Mouse (Mus musculus) cortical plate, adult 2 months (tissue): ENCODE measurements around the gene Cdk14. TPM values are rescaled to one million over a fixed set of nuclear protein-coding genes. Genes with fewer than 3 reads are reported as not detected.

Source experiments
- H3K27ac ChIP-seq: fragments of 200-500 bp; 2 replicates; pipeline ENCODE4 v1.5.1; 2012; ENCODE audit warnings: low read length, control low read depth, inconsistent platforms; ENCODE audit not compliant: insufficient read depth
- H3K4me1 ChIP-seq: fragments of 200-500 bp; 2 replicates; pipeline ENCODE4 v1.6.1; 2011; ENCODE audit warnings: low read length; ENCODE audit not compliant: control insufficient read depth, insufficient read depth
- H3K4me3 ChIP-seq: fragments of 200-500 bp; 2 replicates; pipeline ENCODE4 v1.5.1; 2011; ENCODE audit warnings: mild to moderate bottlenecking, low read length, control low read depth; ENCODE audit not compliant: insufficient read depth
- CTCF ChIP-seq: fragments of 200-500 bp; IDR thresholded peaks from 2 replicates; pipeline ENCODE4 v1.5.1; 2011; ENCODE audit warnings: mild to moderate bottlenecking, control low read depth, low read length; ENCODE audit not compliant: insufficient read depth; ENCODE audit errors: extremely low read depth
- POLR2A ChIP-seq: fragments of 200-500 bp; IDR thresholded peaks from 2 replicates; pipeline ENCODE4 v1.6.1; 2011; ENCODE audit warnings: mild to moderate bottlenecking, low read length, control low read depth; ENCODE audit not compliant: insufficient read depth; ENCODE audit errors: extremely low read depth
- polyA plus RNA-seq: library from polyadenylated mRNA; depleted of rRNA; stranded (reverse); fragments of >200 nt; gene quantifications from 2 replicates; pipeline ENCODE4 v1.2.3, GENCODE M21; 2012

The Cdk14 gene
- polyA plus RNA-seq, 1 experiment: 89.5 TPM

DNA sequence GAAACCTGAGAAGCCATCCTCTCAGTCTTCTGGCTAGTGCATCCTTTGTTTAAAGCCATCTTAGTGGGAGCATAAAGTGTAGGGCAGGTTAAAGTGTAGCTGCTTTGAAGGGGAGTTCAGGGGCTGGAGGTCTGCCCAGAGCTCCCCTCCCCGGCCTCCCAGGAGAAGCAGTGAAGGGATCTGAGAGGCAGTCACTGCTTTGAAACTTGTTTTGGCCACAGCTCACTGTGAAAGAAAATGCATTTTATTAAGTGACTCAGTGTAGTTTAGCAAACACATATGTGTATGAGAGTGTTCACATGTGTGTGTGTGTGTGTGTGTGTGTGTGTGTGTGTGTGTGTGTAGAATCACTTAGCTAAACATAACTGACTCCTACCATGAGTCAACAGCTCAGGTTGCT is 554.0 kb downstream of the Cdk14 start:
- TF ChIP-seq POLR2A (no peak), CTCF (no peak)
- no peak overlapping the region for H3K4me3 ChIP-seq
- H3K27ac ChIP-seq: no peak overlapping the region
- no peaks in the 10 kb centered on the region for H3K4me1 ChIP-seq

DNA sequence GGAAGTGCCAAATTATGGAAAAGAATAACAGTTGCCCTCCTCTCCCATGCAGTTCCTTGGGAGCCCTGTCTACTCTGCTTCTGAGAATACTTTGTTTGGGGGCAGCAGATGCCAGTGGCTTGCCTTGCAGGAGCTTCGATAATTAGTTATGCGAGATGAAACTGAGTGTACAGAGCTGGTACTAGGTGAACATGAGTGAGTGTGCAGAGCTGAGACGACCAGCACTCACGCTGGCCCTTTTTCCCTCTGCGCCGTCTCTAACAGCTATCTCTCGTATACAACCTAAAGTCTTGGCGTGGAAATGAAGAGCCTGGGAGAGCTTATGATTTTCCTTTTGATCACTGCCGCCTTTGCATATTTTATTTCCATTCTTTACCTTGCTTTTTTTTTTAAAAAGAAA is 558.5 kb downstream of the Cdk14 start:
- H3K27ac ChIP-seq: no peak overlapping the region
- H3K4me1 ChIP-seq: no peaks in the 10 kb centered on the region
- TF ChIP-seq CTCF (no peak), POLR2A (no peak)
- no peak overlapping the region for H3K4me3 ChIP-seq

DNA sequence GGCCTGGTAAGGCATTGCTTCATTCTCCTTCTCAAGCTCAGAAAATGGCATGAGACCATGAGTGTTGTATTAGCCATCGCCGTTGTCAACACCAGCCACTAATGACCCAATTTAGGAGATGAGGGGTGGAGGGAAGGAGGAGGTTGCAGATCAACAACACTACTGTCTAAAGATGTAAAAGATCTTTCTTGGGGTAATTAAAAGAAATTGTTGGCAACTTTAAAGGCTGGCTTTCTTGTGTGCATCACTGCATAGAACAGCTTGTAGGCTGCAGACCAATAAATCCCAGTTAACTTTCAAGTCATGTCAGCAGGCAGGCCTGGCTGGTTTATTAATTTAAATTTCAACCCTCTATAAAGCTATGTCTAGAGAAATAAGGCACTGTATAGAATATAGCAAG is 559.0 kb downstream of the Cdk14 start:
- no peaks in the 10 kb centered on the region for H3K4me1 ChIP-seq
- H3K27ac ChIP-seq: no peak overlapping the region
- TF ChIP-seq CTCF: no peak
- no peak for TF ChIP-seq POLR2A
- H3K4me3 ChIP-seq: no peak overlapping the region

DNA sequence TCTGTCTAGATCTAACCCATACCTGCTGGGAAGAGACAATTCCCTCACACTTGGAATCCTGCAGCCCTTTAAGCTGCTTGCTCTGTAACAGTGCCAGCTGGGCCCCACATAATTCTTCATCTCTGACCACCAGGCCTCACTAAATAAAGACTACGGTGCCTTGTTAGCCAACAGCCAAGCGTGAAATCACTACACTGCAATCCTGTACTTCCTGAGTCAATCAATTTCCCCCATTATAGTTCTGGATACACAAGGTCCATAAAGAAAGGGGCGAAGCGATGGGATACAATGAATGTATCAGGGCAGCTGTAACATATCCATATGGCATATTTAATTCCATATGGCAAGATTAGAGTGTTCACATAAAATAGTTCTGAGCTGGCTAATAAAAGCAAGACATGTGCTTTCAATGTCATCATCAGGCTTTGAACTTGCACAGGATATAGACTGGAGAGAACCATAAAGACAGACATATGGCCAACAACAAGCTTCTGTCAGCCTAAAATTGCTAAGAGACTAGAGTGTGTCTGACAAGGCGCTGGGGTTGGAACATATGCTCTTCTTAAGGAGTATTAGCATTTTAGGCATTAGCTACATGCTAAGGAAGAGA is 562.0 kb downstream of the Cdk14 start:
- TF ChIP-seq POLR2A (no peak), CTCF (no peak)
- H3K4me3 ChIP-seq: no peak overlapping the region
- no peak overlapping the region for H3K27ac ChIP-seq
- no peaks in the 10 kb centered on the region for H3K4me1 ChIP-seq

DNA sequence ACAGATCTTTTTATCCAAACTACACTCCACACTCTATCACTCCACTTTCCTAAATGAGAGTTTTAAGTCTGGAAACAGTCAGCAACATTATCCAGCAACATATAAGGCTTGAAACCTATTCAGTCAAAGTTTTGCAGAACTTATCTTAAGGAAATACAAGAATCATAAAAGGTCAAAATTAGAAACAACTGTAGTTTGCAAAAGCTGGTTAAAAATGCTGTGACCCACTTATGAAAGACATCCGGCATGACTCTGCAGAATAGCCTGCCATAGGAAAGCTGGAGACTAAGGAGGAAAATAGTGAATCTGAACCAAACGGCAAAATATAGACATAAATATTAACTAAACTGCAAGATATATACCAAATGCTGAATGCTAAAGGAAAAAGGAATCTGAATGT is 566.6 kb downstream of the Cdk14 start:
- TF ChIP-seq CTCF (no peak), POLR2A (no peak)
- H3K4me1 ChIP-seq: no peaks in the 10 kb centered on the region; the same call in 1 of the 2 replicates
- no peak overlapping the region for H3K27ac ChIP-seq
- H3K4me3 ChIP-seq: no peak overlapping the region

DNA sequence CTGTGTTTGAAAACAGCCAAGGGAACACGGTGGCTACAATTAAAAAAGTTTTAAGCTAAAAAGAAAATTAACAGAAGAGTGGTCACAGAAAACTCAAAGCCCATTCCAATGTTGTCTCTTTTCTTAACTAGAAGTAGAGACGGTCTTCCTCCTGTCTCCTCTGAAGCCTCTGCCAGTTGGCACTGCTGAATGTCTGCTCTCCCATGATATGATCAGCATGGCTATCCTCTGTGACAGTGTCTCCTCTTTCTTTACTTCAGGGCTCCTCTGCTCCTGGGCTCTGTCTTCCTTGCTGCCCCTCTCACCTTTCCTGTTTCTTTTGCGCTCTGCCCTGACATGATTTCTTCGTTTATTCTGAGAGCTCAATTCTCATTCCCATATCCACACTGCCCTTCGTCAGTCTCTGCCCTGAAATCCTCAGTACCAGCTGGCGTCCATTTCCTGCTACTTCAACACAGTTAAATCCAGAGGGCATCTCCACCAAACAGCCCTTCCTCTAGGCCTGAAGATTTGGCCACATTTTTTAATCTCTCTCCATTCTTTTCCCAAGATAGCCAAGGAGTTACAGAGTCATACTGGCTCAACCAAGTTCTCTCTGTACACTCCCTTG is 567.3 kb downstream of the Cdk14 start:
- no peak for TF ChIP-seq POLR2A
- TF ChIP-seq CTCF: no peak
- Histone ChIP-seq H3K4me3 (no peak overlapping the region), H3K4me1 (no peaks in the 10 kb centered on the region; the same call in 1 of the 2 replicates), H3K27ac (no peak overlapping the region)

DNA sequence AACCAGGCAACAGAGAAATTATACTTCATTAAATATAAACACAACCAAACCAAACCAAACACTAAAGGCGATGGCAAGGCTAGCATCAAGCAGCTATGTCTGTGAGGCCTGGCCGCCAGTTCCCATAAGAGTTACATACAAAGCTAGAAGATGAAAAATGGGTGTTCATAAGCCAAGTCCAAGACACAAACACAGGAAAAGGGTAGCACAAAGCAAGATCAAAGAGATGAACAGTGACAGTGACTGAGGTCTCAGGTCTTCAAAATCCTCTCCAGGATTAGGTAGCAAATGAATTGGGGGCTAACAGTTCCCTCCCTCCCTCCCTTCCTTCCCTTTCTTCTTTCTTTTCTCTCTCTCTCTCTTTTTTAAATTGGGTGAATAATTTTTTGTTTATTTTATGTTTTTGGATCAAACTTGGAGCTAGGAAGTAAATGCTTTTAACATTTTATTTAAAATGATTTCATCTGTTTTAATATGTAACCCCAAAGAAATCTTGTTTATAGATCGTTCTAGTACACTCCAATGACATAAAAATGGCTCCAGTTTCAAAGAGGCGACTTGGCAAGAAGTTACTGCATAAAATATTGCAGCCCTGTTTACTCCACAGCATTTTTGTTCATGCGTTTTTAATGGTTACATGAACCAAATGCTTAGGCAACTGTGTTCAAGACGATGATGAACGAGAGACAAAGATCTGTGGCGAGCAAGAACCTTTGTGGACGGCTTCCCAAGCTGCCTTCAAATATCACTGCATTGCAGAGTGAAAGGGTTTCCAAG is 568.0 kb downstream of the Cdk14 start:
- no peak overlapping the region for H3K27ac ChIP-seq
- TF ChIP-seq CTCF (no peak), POLR2A (no peak)
- no peak overlapping the region for H3K4me3 ChIP-seq
- no peaks in the 10 kb centered on the region; the same call in 1 of the 2 replicates for H3K4me1 ChIP-seq

DNA sequence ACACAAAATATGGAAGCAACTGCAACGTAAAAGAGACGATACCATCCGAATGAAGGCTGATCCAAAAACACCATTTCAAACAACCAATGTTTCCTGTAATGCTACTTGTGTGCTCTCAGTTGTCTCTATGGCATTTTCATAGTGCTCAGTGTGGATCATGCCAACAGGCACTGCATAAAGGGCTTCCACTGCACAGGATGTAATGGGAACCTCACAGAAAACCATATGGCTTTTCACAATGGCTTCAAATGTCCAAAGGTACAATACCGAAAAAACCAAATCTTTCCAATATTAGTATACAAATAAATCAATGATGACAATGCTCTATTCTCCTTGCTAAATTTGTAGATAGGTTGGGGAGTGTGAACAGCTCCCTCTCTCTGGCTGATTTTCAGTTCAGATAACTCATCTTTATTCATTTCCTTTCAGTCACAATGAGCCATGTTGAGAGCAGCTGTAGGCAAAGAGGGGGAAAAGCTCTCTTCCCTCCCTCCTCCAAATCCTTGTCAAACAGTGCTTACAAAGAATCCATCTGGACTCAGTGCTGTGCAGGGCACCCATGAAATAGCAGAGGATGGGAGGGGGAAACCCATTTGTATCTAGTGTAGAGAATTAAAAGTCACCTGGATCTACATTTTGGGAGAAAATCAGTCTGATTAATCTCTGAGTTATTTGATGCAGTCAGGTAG is 568.7 kb downstream of the Cdk14 start:
- Histone ChIP-seq H3K27ac (no peak overlapping the region), H3K4me3 (no peak overlapping the region)
- TF ChIP-seq POLR2A: no peak
- TF ChIP-seq CTCF: no peak

DNA sequence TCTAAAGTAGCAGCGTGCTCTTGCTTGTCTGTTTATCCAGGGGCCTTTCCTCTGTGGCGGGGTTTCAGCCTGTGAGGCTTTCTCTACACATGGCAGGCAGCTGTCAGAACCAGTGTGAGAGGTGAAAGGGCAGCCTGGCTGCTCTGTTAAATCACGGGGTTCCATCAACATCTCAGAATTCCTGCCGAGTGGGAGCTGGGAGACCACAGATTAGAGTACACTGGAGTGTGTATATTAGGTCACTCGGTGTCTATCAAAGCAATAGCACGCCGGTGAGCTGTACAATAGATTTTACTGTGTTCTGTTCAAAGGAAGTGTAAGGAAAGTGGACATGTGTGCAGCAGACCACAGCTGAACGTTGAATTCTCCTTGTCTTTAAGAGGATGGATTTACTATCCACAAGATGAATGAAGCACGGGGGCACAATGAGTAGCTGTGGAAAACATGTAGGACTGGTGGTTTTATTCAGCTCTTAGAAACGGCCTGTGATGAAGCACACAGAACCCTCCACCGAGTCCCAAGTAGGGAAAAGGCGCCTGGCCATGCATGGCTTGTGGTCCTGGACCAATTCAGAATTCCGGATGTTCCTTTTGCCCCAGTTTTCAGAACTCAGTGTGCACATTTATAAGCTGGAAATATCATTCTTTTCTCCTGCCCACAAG is 585.2 kb downstream of the Cdk14 start:
- no peak overlapping the region for H3K27ac ChIP-seq
- TF ChIP-seq POLR2A: no peak
- TF ChIP-seq CTCF: no peak
- H3K4me3 ChIP-seq: no peak overlapping the region
- no peaks in the 10 kb centered on the region for H3K4me1 ChIP-seq

More for the DNA sequence above, 568.7 kb downstream of the Cdk14 start:
- H3K4me1 ChIP-seq: no peaks in the 10 kb centered on the region; the same call in 1 of the 2 replicates
